Mouse (Mus musculus): ENCODE measurements around the gene Pik3cb. TPM values are rescaled to one million over a fixed set of nuclear protein-coding genes. Genes with fewer than 3 reads are reported as not detected.

Pik3cb gene
- polyA plus RNA-seq, 1 experiment, result 11.1 TPM

- no peak for TF ChIP-seq POLR2A (IDR thresholded peaks at IDR 0.05; ENCODE audit: borderline replicate concordance, extremely low read depth, low read depth, low read length)
- TF ChIP-seq CTCF (IDR thresholded peaks at IDR 0.05; ENCODE audit: insufficient read depth, low read length), result no peak
- no peak for DNase-seq
- Histone ChIP-seq H3K4me3 (replicated peaks; ENCODE audit: extremely low read depth, low read depth, low read length) (no peak overlapping the region), H3K4me1 (ENCODE audit: control insufficient read depth, insufficient read depth, low read length) (no peaks in the 10 kb centered on the region)
- 61% methylated on average over 9 of the region's 9 CpGs for WGBS
These were observed 140.5 kb downstream of the Pik3cb start for GRCm38 (mm10) chr9:98999881-99000339.

DNA sequence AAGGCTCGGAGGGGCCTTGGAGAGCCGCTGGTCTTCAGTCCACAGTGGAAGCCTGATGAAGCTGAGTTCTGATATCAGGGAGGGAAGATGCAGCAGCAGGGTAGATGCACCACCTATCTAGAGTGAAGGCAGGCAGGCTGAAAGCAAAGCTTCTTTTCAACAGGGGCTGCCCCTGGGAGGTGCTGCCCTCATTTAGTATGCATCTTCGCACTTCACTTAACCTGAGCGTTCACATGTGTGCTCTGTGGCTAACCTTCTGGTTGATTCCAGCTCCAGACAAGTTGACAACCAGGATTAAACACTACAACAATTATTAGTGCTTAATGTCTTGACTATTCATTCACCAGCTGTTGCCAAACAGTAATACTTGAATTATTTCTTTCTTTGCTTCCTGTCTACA lies 146.3 kb downstream of the Pik3cb start:
- H3K4me1 ChIP-seq (ENCODE audit: control insufficient read depth, insufficient read depth, low read length), result no peaks in the 10 kb centered on the region
- H3K4me3 ChIP-seq (replicated peaks; ENCODE audit: extremely low read depth, low read depth, low read length), result no peak overlapping the region
- TF ChIP-seq POLR2A (IDR thresholded peaks at IDR 0.05; ENCODE audit: borderline replicate concordance, extremely low read depth, low read depth, low read length), result no peak
- 93% methylated on average over 4 of the region's 4 CpGs for WGBS
- no peak for DNase-seq

GRCm38 (mm10) chr9:98987131-98987530 lies 153.3 kb downstream of the Pik3cb start:
- DNase-seq, result no peak
- 39% methylated on average over 9 of the region's 9 CpGs for WGBS
- TF ChIP-seq POLR2A (IDR thresholded peaks at IDR 0.05; ENCODE audit: borderline replicate concordance, extremely low read depth, low read depth, low read length), result no peak
- no peak for TF ChIP-seq CTCF (IDR thresholded peaks at IDR 0.05; ENCODE audit: insufficient read depth, low read length)
- Histone ChIP-seq H3K4me1 (ENCODE audit: control insufficient read depth, insufficient read depth, low read length) (peaks cover 5% of the 10 kb centered on the region; the same call in 1 of the 2 replicates), H3K4me3 (replicated peaks; ENCODE audit: extremely low read depth, low read depth, low read length) (peak overlapping the region; percentile 26)

Other genes with a start within 250 kb of the Pik3cb start
- not detected in 2 replicates for gene 7420426K07Rik, start 237.5 kb downstream of the Pik3cb start, polyA plus RNA-seq (2012; rRNA removed)
- not detected in 2 replicates for gene Foxl2, start 185.3 kb downstream of the Pik3cb start, polyA plus RNA-seq (2012; rRNA removed)
- 5.2 and 6.6 TPM in 2 replicates for gene Faim, start 154.2 kb downstream of the Pik3cb start, polyA plus RNA-seq (2012; rRNA removed)
- 0.38 TPM in 1 of 2 replicates, not detected in the other for gene Gm1123, start 104.9 kb downstream of the Pik3cb start, polyA plus RNA-seq (2012; rRNA removed)
- gene Faiml, start 96.6 kb upstream of the Pik3cb start, polyA plus RNA-seq (2012; rRNA removed), result not detected in 2 replicates
- gene Cep70, start 102.7 kb upstream of the Pik3cb start, polyA plus RNA-seq (2012; rRNA removed), result 2.7 and 5.2 TPM in 2 replicates
- gene Esyt3, start 217.9 kb upstream of the Pik3cb start, polyA plus RNA-seq (2012; rRNA removed), result 6.0 and 11.0 TPM in 2 replicates